In genomic region chr1:13980273-13980672, GRCm38 (mm10) we compare ENCODE assay signal across 30 mouse cellular contexts.
A peak's percentile ranks its signal among the peaks of the same experiment; 100 is the strongest.
DNase-seq lines count a peak whose midpoint lies in the region; ATAC-seq and TF ChIP-seq lines count a peak whose summit lies in the region.
"Had no signal": no experiment of that assay in that cellular context is flagged by ENCODE, and none has a peak within 500 bp of the region (broad histone marks: within the 10 kb centered on the region; RNA-seq: fewer than 3 reads in every experiment).

No protein-coding gene starts in this region.

- H3K4me2 ChIP-seq in forebrain, embryonic 12.5 days = no peak overlapping the region
- H3K4me2 ChIP-seq: embryonic facial prominence, embryonic 15.5 days; forebrain, embryonic 13.5 days; hindbrain, embryonic 12.5 days; intestine, embryonic 15.5 days; lung, embryonic 15.5 days; midbrain, embryonic 11.5 days had no signal

- DNase-seq in lung, postnatal 25 days (ENCODE audit: low spot score) = peak; percentile 34
- DNase-seq in lung, adult 2 months = no peak
- DNase-seq in A20 (ENCODE audit: low read depth, low spot score) = peak; percentile 65
- no peak for DNase-seq in kidney, postnatal 14 days
- no peak for DNase-seq in gastrocnemius, adult 2 months
- DNase-seq: adrenal gland, adult 2 months; adrenal gland, postnatal 36 days; cerebellum, adult 2 months; cerebellum, postnatal 14 days; heart, postnatal 14 days; kidney, adult 2 months; layer of hippocampus, postnatal 36 days; left cerebral cortex, postnatal 4 days; right cerebral cortex, postnatal 25 days; thymus, adult 2 months; thymus, postnatal 36 days had no signal

- no peak overlapping the region for H3K9ac ChIP-seq in forebrain, embryonic 12.5 days
- H3K9ac ChIP-seq: embryonic facial prominence, embryonic 15.5 days; forebrain, embryonic 13.5 days; hindbrain, embryonic 12.5 days; intestine, embryonic 15.5 days; liver, embryonic 14.5 days; lung, embryonic 15.5 days had no signal

- no peaks in the 10 kb centered on the region for H3K9me3 ChIP-seq in forebrain, embryonic 12.5 days
- H3K9me3 ChIP-seq: embryonic facial prominence, embryonic 10.5 days; embryonic facial prominence, embryonic 15.5 days; forebrain, embryonic 13.5 days; hindbrain, embryonic 12.5 days; intestine, embryonic 15.5 days; lung, embryonic 15.5 days had no signal

- H3K36me3 ChIP-seq in forebrain, embryonic 12.5 days (replicated peaks) = no peaks in the 10 kb centered on the region
- H3K36me3 ChIP-seq: embryonic facial prominence, embryonic 10.5 days; embryonic facial prominence, embryonic 15.5 days; hindbrain, embryonic 12.5 days; intestine, embryonic 15.5 days; lung, embryonic 15.5 days had no signal

- no peaks in the 10 kb centered on the region for H3K27me3 ChIP-seq in forebrain, embryonic 12.5 days
- H3K27me3 ChIP-seq: embryonic facial prominence, embryonic 15.5 days; forebrain, embryonic 13.5 days; hindbrain, embryonic 12.5 days; intestine, embryonic 15.5 days; lung, embryonic 15.5 days had no signal

- ATAC-seq in megakaryocyte progenitor cell, adult 5-6 weeks (replicated peaks; ENCODE audit: poor library complexity) = peak; percentile 87
- no peak for ATAC-seq in forebrain, embryonic 12.5 days (ENCODE audit: low FRiP score)
- ATAC-seq: activated CD4-positive, CD25-positive, alpha-beta regulatory T cell, adult 4 months; forebrain, embryonic 13.5 days; hindbrain, postnatal 0 days; intestine, embryonic 15.5 days; midbrain, embryonic 16.5 days had no signal

- no peak for TF ChIP-seq CTCF in lung, adult 2 months (IDR thresholded peaks at IDR 0.05; ENCODE audit: insufficient read depth, low read length)
- no peak for TF ChIP-seq CTCF in bone marrow, adult 2 months (IDR thresholded peaks at IDR 0.05; ENCODE audit: control insufficient read depth, insufficient read depth, low read length)
- TF ChIP-seq CTCF in gastrocnemius, adult 2 months (IDR thresholded peaks at IDR 0.05) = no peak

- H3K4me1 ChIP-seq in lung, adult 2 months (ENCODE audit: control insufficient read depth, insufficient read depth, low read length) = no peaks in the 10 kb centered on the region
- H3K4me1 ChIP-seq in bone marrow, adult 2 months (ENCODE audit: control insufficient read depth, insufficient read depth, low read length) = peaks cover 3% of the 10 kb centered on the region
- no peaks in the 10 kb centered on the region for H3K4me1 ChIP-seq in forebrain, embryonic 12.5 days
- H3K4me1 ChIP-seq: embryonic facial prominence, embryonic 10.5 days; embryonic facial prominence, embryonic 15.5 days; forebrain, embryonic 13.5 days; hindbrain, embryonic 12.5 days; intestine, embryonic 15.5 days; lung, embryonic 15.5 days had no signal

- TF ChIP-seq POLR2A in lung, adult 2 months (IDR thresholded peaks at IDR 0.05; ENCODE audit: borderline replicate concordance, extremely low read depth, low read depth, low read length) = no peak
- no peak for TF ChIP-seq POLR2A in bone marrow, adult 2 months (IDR thresholded peaks at IDR 0.05; ENCODE audit: borderline replicate concordance, control insufficient read depth, low read depth, low read length)

- H3K4me3 ChIP-seq in lung, adult 2 months (replicated peaks; ENCODE audit: extremely low read depth, low read depth, low read length) = no peak overlapping the region
- H3K4me3 ChIP-seq in bone marrow, adult 2 months (replicated peaks; ENCODE audit: control insufficient read depth, low read depth, low read length) = no peak overlapping the region
- no peak overlapping the region for H3K4me3 ChIP-seq in gastrocnemius, adult 2 months
- no peak overlapping the region for H3K4me3 ChIP-seq in forebrain, embryonic 12.5 days (replicated peaks)
- H3K4me3 ChIP-seq: embryonic facial prominence, embryonic 10.5 days; embryonic facial prominence, embryonic 15.5 days; forebrain, embryonic 13.5 days; hindbrain, embryonic 12.5 days; intestine, embryonic 15.5 days; lung, embryonic 15.5 days had no signal

- H3K27ac ChIP-seq in bone marrow, adult 2 months (ENCODE audit: control insufficient read depth, insufficient read depth, low read depth, low read length, poor library complexity) = peak overlapping the region; percentile 24
- H3K27ac ChIP-seq in gastrocnemius, adult 2 months = no peak overlapping the region
- no peak overlapping the region for H3K27ac ChIP-seq in forebrain, embryonic 12.5 days
- H3K27ac ChIP-seq: embryonic facial prominence, embryonic 10.5 days; embryonic facial prominence, embryonic 15.5 days; forebrain, embryonic 13.5 days; hindbrain, embryonic 12.5 days; hindbrain, postnatal 0 days; intestine, embryonic 15.5 days; liver, embryonic 14.5 days; lung, embryonic 15.5 days had no signal

- WGBS in lung, adult 2 months = 74% methylated on average over 6 of the region's 6 CpGs
- WGBS in bone marrow, adult 2 months = 59% methylated on average over 6 of the region's 6 CpGs
- WGBS in forebrain, embryonic 12.5 days = 85% methylated on average over 6 of the region's 6 CpGs

- intact Hi-C loops in gastrocnemius, adult 2 months (cut with DNase I) = no loop called here

Comparison
In these comparisons a context has a peak if more than half of its experiments do, and no peak if none do; other contexts are left out.
1. DNase-seq: peak in lung, postnatal 25 days (single experiment) and A20 (single experiment); none in lung, adult 2 months (single experiment), kidney, postnatal 14 days (single experiment) and gastrocnemius, adult 2 months (single experiment).